Mouse (Mus musculus): Measurements from ENCODE around the gene Adpgk.

DNA sequence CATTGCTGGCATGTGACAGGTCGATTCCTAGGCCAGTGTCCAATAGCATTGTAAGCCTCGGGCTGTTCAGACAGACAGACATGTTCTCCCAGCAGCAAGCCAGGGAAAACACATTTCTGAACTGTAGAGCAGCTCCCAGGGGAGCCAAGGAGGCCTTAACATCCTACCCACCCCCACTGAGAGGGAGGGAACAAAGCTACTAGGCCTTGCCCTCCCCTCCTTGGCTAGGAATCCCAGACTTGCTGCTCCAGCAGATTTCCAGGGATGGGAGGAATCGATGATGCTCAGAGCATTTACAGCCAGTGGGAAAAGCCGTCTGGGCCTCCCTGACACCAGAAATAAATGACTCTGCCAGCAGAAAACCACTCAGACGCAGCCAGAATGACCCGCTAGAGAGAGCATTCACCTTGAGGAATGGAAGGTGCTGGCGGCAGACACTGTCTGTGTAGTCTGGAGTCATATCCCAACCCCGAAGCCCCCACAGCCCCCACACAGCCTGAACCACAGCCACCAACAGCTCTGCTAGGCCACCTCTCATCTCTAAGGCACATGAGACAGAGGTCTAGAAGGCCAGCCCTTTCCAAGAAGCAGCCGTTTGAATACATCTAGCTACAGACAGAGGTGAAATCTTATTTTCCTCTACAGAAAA, 31.4 kb upstream of the Adpgk start:
- no peak for TF ChIP-seq CTCF (IDR thresholded peaks at IDR 0.05; ENCODE audit: low read depth)
- TF ChIP-seq EP300 (IDR thresholded peaks at IDR 0.05; ENCODE audit: low read depth): no peak
